Mouse (Mus musculus) limb, embryonic 10.5 days (tissue): ENCODE measurements around the gene Ghsr. TPM values are rescaled to one million over a fixed set of nuclear protein-coding genes. Genes with fewer than 3 reads are reported as not detected.

Experiments
- DNase-seq: peaks from one replicate; pipeline ENCODE4 v3.0.0-alpha.2; 2017; ENCODE audit warnings: low spot score
- H3K27ac ChIP-seq: fragments of 300-500 bp; sonication (generic); 2 replicates; pipeline ENCODE4 v1.5.1; 2016; ENCODE audit warnings: mild to moderate bottlenecking
- H3K27me3 ChIP-seq: fragments of 300-500 bp; sonication (generic); 2 replicates; pipeline ENCODE4 v1.6.1; 2016; ENCODE audit warnings: low read depth, mild to moderate bottlenecking; ENCODE audit not compliant: poor library complexity, severe bottlenecking
- H3K36me3 ChIP-seq: fragments of 300-500 bp; sonication (generic); 2 replicates; pipeline ENCODE4 v1.6.1; 2016; ENCODE audit warnings: mild to moderate bottlenecking, moderate library complexity
- H3K4me1 ChIP-seq: fragments of 300-500 bp; sonication (generic); 2 replicates; pipeline ENCODE4 v1.6.1; 2016
- H3K4me3 ChIP-seq: fragments of 300-500 bp; sonication (generic); 2 replicates; pipeline ENCODE4 v1.5.1; 2016; ENCODE audit warnings: mild to moderate bottlenecking, moderate library complexity
- H3K9me3 ChIP-seq: fragments of 300-500 bp; sonication (generic); replicated peaks from 2 replicates; pipeline ENCODE4 v1.6.1; 2016; ENCODE audit warnings: mild to moderate bottlenecking
- WGBS: fragments of 180-500 bp; shearing (Covaris S2); methylation state at CpG from one replicate; pipeline ENCODE4 v1.1.7; 2016; 5-methylcytosine and 5-hydroxymethylcytosine counted together
- polyA plus RNA-seq: library from polyadenylated mRNA; unstranded; fragments of >200 nt; fragmentation: Nextera tagmentation; extraction: Ambion mirVana; gene quantifications from 2 replicates; pipeline ENCODE4 v1.2.1, GENCODE M21; 2016

Gene Ghsr
- polyA plus RNA-seq, 1 experiment from 2014 or later, result not detected

- H3K36me3 ChIP-seq, result peaks cover 23% of the 10 kb centered on the region
- 85% methylated on average over 12 of the region's 12 CpGs for WGBS
Measured at GRCm38 (mm10) chr3:27421980-27422379, 50.8 kb downstream of the Ghsr start.

GRCm38 (mm10) chr3:27422521-27422920, 51.4 kb downstream of the Ghsr start:
- Histone ChIP-seq H3K27ac (no peak overlapping the region), H3K9me3 (no peaks in the 10 kb centered on the region), H3K4me1 (peaks cover 5% of the 10 kb centered on the region; the same call in 1 of the 2 replicates), H3K36me3 (peaks cover 25% of the 10 kb centered on the region), H3K4me3 (no peak overlapping the region), H3K27me3 (no peaks in the 10 kb centered on the region)
- DNase-seq, result no peak
- WGBS, result 92% methylated on average over 6 of the region's 6 CpGs

More at GRCm38 (mm10) chr3:27421980-27422379, 50.8 kb downstream of the Ghsr start:
- no peak overlapping the region for H3K4me3 ChIP-seq
- H3K4me1 ChIP-seq, result peaks cover 5% of the 10 kb centered on the region; the same call in 1 of the 2 replicates
- H3K27me3 ChIP-seq, result no peaks in the 10 kb centered on the region
- no peak overlapping the region for H3K27ac ChIP-seq
- DNase-seq, result no peak
- H3K9me3 ChIP-seq, result no peaks in the 10 kb centered on the region

- no peak for DNase-seq
- H3K27me3 ChIP-seq, result no peaks in the 10 kb centered on the region
- H3K27ac ChIP-seq, result no peak overlapping the region
- H3K36me3 ChIP-seq, result peaks cover 32% of the 10 kb centered on the region
- H3K4me1 ChIP-seq, result peaks cover 5% of the 10 kb centered on the region; the same call in 1 of the 2 replicates
- H3K4me3 ChIP-seq, result no peak overlapping the region
- 88% methylated on average over 11 of the region's 11 CpGs for WGBS
- no peaks in the 10 kb centered on the region for H3K9me3 ChIP-seq
Measured at GRCm38 (mm10) chr3:27424049-27424667, 53.0 kb downstream of the Ghsr start.

- H3K27ac ChIP-seq, result 0 out of 2 replicates have a peak overlapping the region, but pooled peaks have one; percentile 26
- H3K36me3 ChIP-seq, result peaks cover 29% of the 10 kb centered on the region
- H3K27me3 ChIP-seq, result no peaks in the 10 kb centered on the region
- no peaks in the 10 kb centered on the region for H3K9me3 ChIP-seq
- 95% methylated on average over 6 of the region's 6 CpGs for WGBS
- no peaks in the 10 kb centered on the region for H3K4me1 ChIP-seq
- H3K4me3 ChIP-seq, result no peak overlapping the region
- no peak for DNase-seq
Measured at GRCm38 (mm10) chr3:27427406-27427805, 56.3 kb downstream of the Ghsr start.

Other genes starting within 250 kb of the Ghsr start
- 72.0 and 80.2 TPM in 2 replicates for gene Ect2, start 217.5 kb upstream of the Ghsr start, polyA plus RNA-seq
- 3.0 and 3.8 TPM in 2 replicates for gene Nceh1, start 188.4 kb upstream of the Ghsr start, polyA plus RNA-seq
- not detected in 2 replicates for gene Tnfsf10, start 54.3 kb upstream of the Ghsr start, polyA plus RNA-seq